Mouse (Mus musculus): ENCODE results near the gene Zfp362.

- TF ChIP-seq CTCF (conservative IDR thresholded peaks at IDR 0.05; ENCODE audit: low read length) (no peak), POU5F1 (IDR thresholded peaks at IDR 0.05; ENCODE audit: borderline replicate concordance, low read length) (no peak)
Measured at GRCm38 (mm10) chr4:128784950-128785631, 20.8 kb downstream of the Zfp362 start.

All from E14TG2a.4 (cell line).